Mouse (Mus musculus): ENCODE data around the gene Gm3415. TPM values are rescaled to one million over a fixed set of nuclear protein-coding genes. Genes with fewer than 3 reads are reported as not detected.
"Not testable (repeated sequence)": the region's sequence is repeated elsewhere in the genome, so short reads cannot be mapped to it uniquely, and the experiment has no call there.

Gene Gm3415
- polyA plus RNA-seq (2015; fragmentation: Nextera tagmentation; extraction: Ambion mirVana) = not detected in 2 replicates

DNA sequence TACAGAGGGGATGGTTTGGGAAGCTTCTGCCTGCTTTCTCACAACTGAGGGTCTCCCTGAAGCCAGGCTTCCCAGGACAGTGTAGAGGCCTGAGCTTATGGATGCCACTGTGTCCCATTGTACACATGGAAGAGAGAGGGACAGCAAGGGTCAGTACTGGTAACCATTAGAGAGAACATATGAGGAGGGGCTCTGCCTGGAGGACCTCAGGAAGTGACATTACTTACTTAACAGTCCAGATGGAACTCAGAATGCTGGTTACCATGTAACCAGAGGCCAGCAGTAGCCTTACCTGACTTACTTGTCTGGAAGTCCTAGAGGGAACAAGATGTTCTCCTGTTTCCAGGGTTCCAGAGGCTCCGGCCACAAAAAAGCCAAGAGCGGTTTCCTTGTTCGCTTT lies at the start of gene Gm3415:
Gm3415 (plus strand) TSS at position 301 of the 400 bp plus-strand sequence.
- no CpG with 5 or more reads among the region's 3 CpGs for WGBS
- H3K36me3 ChIP-seq; H3K9me3 ChIP-seq (replicated peaks); H3K4me1 ChIP-seq (replicated peaks); H3K4me2 ChIP-seq; H3K27ac ChIP-seq; ATAC-seq (replicated peaks; ENCODE audit: insufficient number of reproducible peaks, insufficient read depth, low FRiP score, low read depth); H3K9ac ChIP-seq; H3K27me3 ChIP-seq; H3K4me3 ChIP-seq: not testable (repeated sequence)

DNA sequence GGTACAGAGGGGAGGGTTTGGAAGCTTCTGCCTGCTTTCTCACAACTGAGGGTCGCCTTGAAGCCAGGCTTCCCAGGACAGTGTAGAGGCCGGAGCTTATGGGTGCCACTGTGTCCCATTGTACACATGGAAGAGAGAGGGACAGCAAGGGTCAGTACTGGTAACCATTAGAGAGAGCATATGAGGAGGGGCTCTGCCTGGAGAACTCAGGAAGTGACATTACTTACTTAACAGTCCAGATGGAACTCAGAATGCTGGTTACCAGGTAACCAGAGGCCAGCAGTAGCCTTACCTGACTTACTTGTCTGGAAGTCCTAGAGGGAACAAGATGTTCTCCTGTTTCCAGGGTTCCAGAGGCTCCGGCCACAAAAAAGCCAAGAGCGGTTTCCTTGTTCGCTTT lies 42.1 kb upstream of the Gm3415 start, which contains the start of gene Gm3402:
Gm3402 (plus strand) TSS at position 301 of the 400 bp plus-strand sequence.
- H3K9ac ChIP-seq; H3K27ac ChIP-seq; ATAC-seq (replicated peaks; ENCODE audit: insufficient number of reproducible peaks, insufficient read depth, low FRiP score, low read depth); H3K36me3 ChIP-seq; H3K9me3 ChIP-seq (replicated peaks); H3K4me1 ChIP-seq (replicated peaks); H3K4me2 ChIP-seq; H3K27me3 ChIP-seq; H3K4me3 ChIP-seq: not testable (repeated sequence)
- WGBS = 84% methylated on average over 2 of the region's 5 CpGs

DNA sequence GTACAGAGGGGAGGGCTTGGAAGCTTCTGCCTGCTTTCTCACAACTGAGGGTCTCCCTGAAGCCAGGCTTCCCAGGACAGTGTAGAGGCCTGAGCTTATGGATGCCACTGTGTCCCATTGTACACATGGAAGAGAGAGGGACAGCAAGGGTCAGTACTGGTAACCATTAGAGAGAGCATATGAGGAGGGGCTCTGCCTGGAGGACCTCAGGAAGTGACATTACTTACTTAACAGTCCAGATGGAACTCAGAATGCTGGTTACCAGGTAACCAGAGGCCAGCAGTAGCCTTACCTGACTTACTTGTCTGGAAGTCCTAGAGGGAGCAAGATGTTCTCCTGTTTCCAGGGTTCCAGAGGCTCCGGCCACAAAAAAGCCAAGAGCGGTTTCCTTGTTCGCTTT lies 30.4 kb upstream of the Gm3415 start, which contains the start of gene Gm3404:
Gm3404 (plus strand) TSS at position 301 of the 400 bp plus-strand sequence.
- not testable (repeated sequence) for ATAC-seq (replicated peaks; ENCODE audit: insufficient number of reproducible peaks, insufficient read depth, low FRiP score, low read depth); H3K27ac ChIP-seq; H3K4me2 ChIP-seq; H3K27me3 ChIP-seq; H3K4me1 ChIP-seq (replicated peaks); H3K36me3 ChIP-seq; H3K4me3 ChIP-seq; H3K9me3 ChIP-seq (replicated peaks); H3K9ac ChIP-seq
- WGBS = 92% methylated on average over 3 of the region's 3 CpGs

DNA sequence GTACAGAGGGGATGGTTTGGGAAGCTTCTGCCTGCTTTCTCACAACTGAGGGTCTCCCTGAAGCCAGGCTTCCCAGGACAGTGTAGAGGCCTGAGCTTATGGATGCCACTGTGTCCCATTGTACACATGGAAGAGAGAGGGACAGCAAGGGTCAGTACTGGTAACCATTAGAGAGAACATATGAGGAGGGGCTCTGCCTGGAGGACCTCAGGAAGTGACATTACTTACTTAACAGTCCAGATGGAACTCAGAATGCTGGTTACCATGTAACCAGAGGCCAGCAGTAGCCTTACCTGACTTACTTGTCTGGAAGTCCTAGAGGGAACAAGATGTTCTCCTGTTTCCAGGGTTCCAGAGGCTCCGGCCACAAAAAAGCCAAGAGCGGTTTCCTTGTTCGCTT lies 18.6 kb upstream of the Gm3415 start, which contains the start of gene Gm3409:
Gm3409 (plus strand) TSS at position 301 of the 400 bp plus-strand sequence.
- H3K4me2 ChIP-seq; H3K9me3 ChIP-seq (replicated peaks); H3K4me3 ChIP-seq; H3K27ac ChIP-seq; H3K4me1 ChIP-seq (replicated peaks); H3K36me3 ChIP-seq; H3K9ac ChIP-seq; H3K27me3 ChIP-seq; ATAC-seq (replicated peaks; ENCODE audit: insufficient number of reproducible peaks, insufficient read depth, low FRiP score, low read depth): not testable (repeated sequence)
- 90% methylated on average over 3 of the region's 3 CpGs for WGBS

DNA sequence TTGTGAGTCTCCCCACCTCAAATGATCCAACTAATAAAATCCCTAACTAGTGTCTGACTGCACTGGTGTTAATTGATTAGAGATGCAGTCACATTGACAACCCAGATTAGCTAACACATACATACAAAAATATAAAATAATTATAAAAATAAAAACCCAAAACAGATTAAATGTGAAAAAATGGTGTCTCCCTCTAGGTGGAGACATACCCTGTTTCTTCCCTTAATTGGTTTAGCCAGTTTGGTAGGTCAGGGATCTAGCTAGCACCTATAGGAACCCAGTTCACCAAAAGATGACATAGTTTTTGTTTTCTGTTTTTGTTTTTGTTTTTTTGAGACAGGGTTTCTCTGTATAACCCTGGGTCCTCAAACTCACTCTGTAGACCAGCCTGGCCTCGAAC lies 8.3 kb downstream of the Gm3415 start:
- Histone ChIP-seq H3K27me3 (no peaks in the 10 kb centered on the region), H3K4me3 (no peak overlapping the region), H3K27ac (no peak overlapping the region), H3K36me3 (no peaks in the 10 kb centered on the region), H3K9me3 (replicated peaks) (peaks cover 3% of the 10 kb centered on the region), H3K9ac (no peak overlapping the region), H3K4me2 (no peak overlapping the region), H3K4me1 (replicated peaks) (no peaks in the 10 kb centered on the region)
- ATAC-seq (replicated peaks; ENCODE audit: insufficient number of reproducible peaks, insufficient read depth, low FRiP score, low read depth) = no peak
- WGBS = 65% methylated on average over 1 of the region's 1 CpGs

DNA sequence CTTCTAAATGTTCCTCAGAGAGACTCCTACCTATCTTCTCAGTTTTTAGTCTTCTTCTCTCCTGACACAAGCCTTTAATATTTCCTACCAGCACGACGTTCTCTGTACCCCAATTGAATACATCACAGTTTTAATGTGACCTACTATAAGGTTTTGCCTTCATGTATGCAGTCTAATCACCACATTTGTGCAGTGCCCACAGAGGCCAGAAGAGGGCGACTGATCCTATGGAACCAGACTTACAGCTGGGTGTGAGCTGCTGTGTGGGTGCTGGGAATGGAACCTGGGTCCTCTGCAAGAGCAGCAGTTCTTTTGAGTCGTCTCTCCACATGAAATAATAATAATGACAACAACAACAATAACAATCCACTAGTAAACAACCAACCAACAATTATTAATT lies 11.1 kb downstream of the Gm3415 start:
- Histone ChIP-seq H3K27me3 (no peaks in the 10 kb centered on the region), H3K4me1 (replicated peaks) (no peaks in the 10 kb centered on the region), H3K27ac (no peak overlapping the region), H3K9me3 (replicated peaks) (peaks cover 3% of the 10 kb centered on the region), H3K4me2 (no peak overlapping the region), H3K36me3 (no peaks in the 10 kb centered on the region), H3K4me3 (no peak overlapping the region), H3K9ac (no peak overlapping the region)
- ATAC-seq (replicated peaks; ENCODE audit: insufficient number of reproducible peaks, insufficient read depth, low FRiP score, low read depth) = no peak
- WGBS = 53% methylated on average over 4 of the region's 4 CpGs

DNA sequence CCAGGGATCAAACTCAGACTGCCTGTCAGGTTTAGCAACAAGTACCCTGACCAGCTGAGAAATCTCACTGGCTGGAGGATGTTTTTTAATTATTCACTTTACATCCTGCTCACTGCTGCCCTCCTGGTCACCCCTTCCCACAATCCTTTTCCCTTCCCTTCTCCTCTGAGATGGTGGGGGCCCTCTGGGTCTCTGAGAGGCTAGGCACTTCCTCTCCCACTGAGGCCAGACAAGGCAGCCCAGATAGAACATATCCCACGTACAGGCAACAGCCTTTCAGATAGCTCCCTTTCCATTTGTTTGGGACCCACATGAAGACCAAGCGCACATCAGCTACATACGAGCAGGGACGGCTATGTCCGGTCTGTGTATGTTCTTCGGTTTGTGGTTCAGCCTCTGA lies 14.2 kb downstream of the Gm3415 start:
- H3K9me3 ChIP-seq (replicated peaks); H3K4me3 ChIP-seq; ATAC-seq (replicated peaks; ENCODE audit: insufficient number of reproducible peaks, insufficient read depth, low FRiP score, low read depth); H3K27me3 ChIP-seq; H3K36me3 ChIP-seq; H3K9ac ChIP-seq; H3K4me1 ChIP-seq (replicated peaks); H3K4me2 ChIP-seq; H3K27ac ChIP-seq: not testable (repeated sequence)
- 77% methylated on average over 6 of the region's 6 CpGs for WGBS

DNA sequence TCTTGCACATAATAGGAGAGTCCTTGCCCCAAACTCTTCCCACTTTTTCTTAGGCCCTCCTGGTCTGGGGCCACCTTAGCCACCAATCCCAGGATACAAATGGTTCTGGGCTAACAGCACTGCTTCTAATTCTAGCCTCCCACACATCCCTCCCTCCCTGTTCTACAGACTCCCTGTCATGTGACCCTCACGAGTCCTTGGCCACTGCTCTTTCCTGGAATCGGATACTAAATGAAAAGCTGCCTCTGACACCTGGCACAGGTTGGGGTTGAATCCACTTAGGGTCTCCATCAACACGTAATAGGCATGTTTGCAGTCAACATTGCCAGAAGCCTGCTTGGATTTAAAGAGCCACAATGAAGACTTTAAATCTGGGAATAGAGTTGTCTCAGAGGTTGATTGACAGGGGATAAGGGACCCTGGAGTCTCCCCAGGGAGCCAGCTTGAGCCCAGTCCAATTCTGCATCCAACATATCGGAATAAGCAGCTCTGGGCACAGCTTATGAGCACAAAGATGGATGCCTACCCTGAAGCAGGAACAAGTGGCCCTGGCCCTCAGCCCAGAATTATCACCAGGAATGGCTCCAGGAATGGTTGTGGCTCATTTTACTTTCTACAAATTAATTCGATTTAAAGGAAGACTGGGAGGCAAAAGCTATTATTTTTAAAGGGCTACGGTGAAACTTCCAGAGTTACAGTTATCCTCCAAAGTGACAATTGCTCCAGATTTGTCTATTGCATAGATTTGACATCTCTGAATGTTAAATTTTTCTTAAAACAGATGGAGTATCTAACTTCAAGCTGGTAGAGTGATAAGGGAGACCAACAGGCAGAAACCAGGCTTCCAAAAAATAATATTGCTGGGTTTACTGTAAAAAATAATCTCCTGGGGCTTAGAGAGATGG lies 16.1 kb downstream of the Gm3415 start:
- not testable (repeated sequence) for H3K4me2 ChIP-seq; H3K36me3 ChIP-seq; H3K4me3 ChIP-seq; H3K4me1 ChIP-seq (replicated peaks); H3K9me3 ChIP-seq (replicated peaks); H3K27ac ChIP-seq; H3K27me3 ChIP-seq; H3K9ac ChIP-seq
- peak; percentile 47; the same call in 1 of the 2 replicates for ATAC-seq (replicated peaks; ENCODE audit: insufficient number of reproducible peaks, insufficient read depth, low FRiP score, low read depth)
- WGBS = 56% methylated on average over 6 of the region's 6 CpGs

DNA sequence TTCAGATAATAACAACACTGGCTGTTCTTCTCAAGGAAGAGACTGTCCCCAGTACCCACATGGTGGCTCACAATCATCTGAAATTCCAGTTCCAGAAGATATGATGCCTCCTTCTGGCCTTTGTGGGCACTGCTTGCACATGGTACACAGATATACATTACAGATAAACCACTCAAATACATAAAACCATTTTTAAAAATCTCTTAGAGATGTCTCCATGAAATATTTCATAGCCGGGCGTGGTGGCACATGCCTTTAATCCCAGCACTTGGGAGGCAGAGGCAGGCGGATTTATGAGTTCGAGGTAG lies 16.8 kb downstream of the Gm3415 start:
- H3K9ac ChIP-seq; H3K9me3 ChIP-seq (replicated peaks); H3K27ac ChIP-seq; H3K4me2 ChIP-seq; H3K4me3 ChIP-seq; H3K27me3 ChIP-seq; ATAC-seq (replicated peaks; ENCODE audit: insufficient number of reproducible peaks, insufficient read depth, low FRiP score, low read depth); H3K4me1 ChIP-seq (replicated peaks); H3K36me3 ChIP-seq: not testable (repeated sequence)
- 92% methylated on average over 4 of the region's 4 CpGs for WGBS

DNA sequence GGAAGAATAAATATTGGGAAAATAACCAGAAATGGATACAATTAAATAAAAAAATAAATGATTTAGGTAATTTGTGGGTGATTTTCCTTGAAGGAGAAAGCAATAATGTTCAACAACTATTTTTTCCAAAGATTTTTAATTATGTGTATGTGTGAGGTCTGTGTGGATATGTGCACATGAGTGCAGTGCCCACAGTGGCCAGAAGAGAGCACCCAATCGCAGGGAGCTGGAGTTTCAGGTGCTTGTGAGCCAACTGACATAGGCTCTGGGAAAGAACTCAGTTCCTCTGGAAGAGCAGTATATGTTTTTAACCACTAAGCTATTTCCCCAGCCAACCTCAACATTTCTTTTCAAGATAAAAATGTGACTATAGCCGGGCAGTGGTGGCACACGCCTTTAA lies 20.7 kb downstream of the Gm3415 start:
- H3K36me3 ChIP-seq = no peaks in the 10 kb centered on the region
- no peak overlapping the region for H3K4me3 ChIP-seq
- peaks cover 3% of the 10 kb centered on the region; the same call in 1 of the 2 replicates for H3K27me3 ChIP-seq
- H3K9ac ChIP-seq = no peak overlapping the region
- H3K27ac ChIP-seq = no peak overlapping the region
- no peak for ATAC-seq (replicated peaks; ENCODE audit: insufficient number of reproducible peaks, insufficient read depth, low FRiP score, low read depth)
- no peaks in the 10 kb centered on the region for H3K9me3 ChIP-seq (replicated peaks)
- 78% methylated on average over 3 of the region's 3 CpGs for WGBS
- no peak overlapping the region for H3K4me2 ChIP-seq
- H3K4me1 ChIP-seq (replicated peaks) = no peaks in the 10 kb centered on the region

DNA sequence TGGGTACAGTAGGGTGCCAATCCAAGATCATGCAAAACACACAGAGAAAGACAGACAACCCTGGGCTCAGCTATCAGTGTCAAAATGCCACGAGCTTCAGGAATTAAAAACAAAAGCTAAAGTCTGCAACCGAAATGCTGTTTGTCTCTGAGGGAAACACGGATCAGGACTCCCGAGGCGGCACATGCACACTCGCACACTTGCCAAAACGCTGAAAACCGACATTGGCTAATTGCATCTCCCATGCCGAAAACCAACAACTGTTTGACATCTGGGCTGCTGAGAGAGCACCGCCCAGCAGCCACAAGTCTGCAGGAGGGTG lies 28.2 kb downstream of the Gm3415 start:
- Histone ChIP-seq H3K27ac (no peak overlapping the region), H3K4me1 (replicated peaks) (peaks cover 11% of the 10 kb centered on the region), H3K36me3 (no peaks in the 10 kb centered on the region), H3K4me3 (peak overlapping the region; percentile 50), H3K9me3 (replicated peaks) (no peaks in the 10 kb centered on the region), H3K27me3 (peaks cover 54% of the 10 kb centered on the region), H3K9ac (no peak overlapping the region), H3K4me2 (peak overlapping the region; percentile 90)
- WGBS = 10% methylated on average over 10 of the region's 10 CpGs
- ATAC-seq (replicated peaks; ENCODE audit: insufficient number of reproducible peaks, insufficient read depth, low FRiP score, low read depth) = no peak
